Mouse (Mus musculus) kidney, adult 10 weeks (tissue): ENCODE data around the gene Olfr1079. TPM values are rescaled to one million over a fixed set of nuclear protein-coding genes. Genes with fewer than 3 reads are reported as not detected.

ENCODE experiments used
- polyA plus RNA-seq: library from polyadenylated mRNA; stranded (reverse); fragments of 350-450 nt; fragmentation: Illumina TruSeq; extraction: RNeasy Lipid Tissue Mini Kit (QIAGEN cat#74804); gene quantifications from one replicate; pipeline ENCODE4 v1.2.3, GENCODE M21; 2014; ENCODE audit warnings: low read depth, low replicate concordance

The Olfr1079 gene
- not detected for polyA plus RNA-seq

GRCm38 (mm10) chr2:86542380-86542779 is at the start of gene Olfr1079:
Olfr1079 (minus strand) TSS chr2:86542480.

GRCm38 (mm10) chr2:86558135-86558534 is 15.9 kb upstream of the Olfr1079 start, which contains the start of gene Olfr1080:
Olfr1080 (minus strand) TSS chr2:86558235.

GRCm38 (mm10) chr2:86508161-86508560 is 34.1 kb downstream of the Olfr1079 start, which contains the start of gene Olfr1076:
Olfr1076 (plus strand) TSS chr2:86508461.

GRCm38 (mm10) chr2:86487286-86487685 is 55.0 kb downstream of the Olfr1079 start, which contains the start of gene Olfr228:
Olfr228 (minus strand) TSS chr2:86487386.

Other genes with a start within 250 kb of the Olfr1079 start
- not detected for gene Olfr1053, start 227.2 kb downstream of the Olfr1079 start, polyA plus RNA-seq
- not detected for gene Olfr1054, start 207.0 kb downstream of the Olfr1079 start, polyA plus RNA-seq
- gene Olfr1055, start 192.2 kb downstream of the Olfr1079 start, polyA plus RNA-seq = not detected
- gene Olfr1056, start 180.0 kb downstream of the Olfr1079 start, polyA plus RNA-seq = not detected
- not detected for gene Olfr1057, start 164.1 kb downstream of the Olfr1079 start, polyA plus RNA-seq
- gene Olfr1058, start 153.9 kb downstream of the Olfr1079 start, polyA plus RNA-seq = not detected
- not detected for gene Olfr1061, start 128.4 kb downstream of the Olfr1079 start, polyA plus RNA-seq
- gene Olfr1062, start 115.7 kb downstream of the Olfr1079 start, polyA plus RNA-seq = not detected
- gene Olfr1065, start 91.9 kb downstream of the Olfr1079 start, polyA plus RNA-seq = not detected
- gene Olfr1066, start 86.2 kb downstream of the Olfr1079 start, polyA plus RNA-seq = not detected
- not detected for gene Olfr228, start 55.1 kb downstream of the Olfr1079 start, polyA plus RNA-seq
- gene Olfr1076, start 34.0 kb downstream of the Olfr1079 start, polyA plus RNA-seq = not detected
- gene Olfr1080, start 15.8 kb upstream of the Olfr1079 start, polyA plus RNA-seq = not detected
- gene Olfr1082, start 56.5 kb upstream of the Olfr1079 start, polyA plus RNA-seq = not detected
- gene Olfr1084, start 97.2 kb upstream of the Olfr1079 start, polyA plus RNA-seq = not detected
- not detected for gene Olfr1085, start 119.5 kb upstream of the Olfr1079 start, polyA plus RNA-seq
- gene Olfr1086, start 137.6 kb upstream of the Olfr1079 start, polyA plus RNA-seq = not detected
- not detected for gene Olfr1087, start 155.9 kb upstream of the Olfr1079 start, polyA plus RNA-seq
- not detected for gene Olfr1089, start 191.2 kb upstream of the Olfr1079 start, polyA plus RNA-seq
- not detected for gene Olfr1090, start 216.5 kb upstream of the Olfr1079 start, polyA plus RNA-seq
- not detected for gene Olfr1093, start 240.0 kb upstream of the Olfr1079 start, polyA plus RNA-seq